Mouse (Mus musculus): ENCODE results near the gene Rc3h1. TPM values are rescaled to one million over a fixed set of nuclear protein-coding genes. Genes with fewer than 3 reads are reported as not detected.

Rc3h1 gene
- polyA plus RNA-seq, 2 experiments: 7.9 TPM

DNA sequence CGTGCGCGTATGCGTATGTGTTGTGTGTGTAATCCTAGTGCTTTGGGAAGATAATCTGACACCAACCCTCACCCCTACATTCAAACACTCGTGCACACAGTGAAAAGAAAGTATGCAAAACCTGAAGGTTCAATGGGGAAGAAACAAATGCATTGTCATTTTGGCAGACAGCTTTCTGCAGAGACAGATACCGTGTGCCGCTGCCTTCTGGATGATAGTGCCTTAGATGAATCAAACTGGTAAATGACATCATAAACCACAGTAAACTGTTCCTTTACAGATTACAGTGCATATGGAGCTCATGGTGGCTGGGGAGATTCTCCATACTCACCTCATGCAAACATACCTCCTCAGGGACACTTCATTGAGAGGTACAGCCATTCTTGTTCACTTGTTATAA lies 57.0 kb downstream of the Rc3h1 start:
- no peak overlapping the region for H3K4me3 ChIP-seq (replicated peaks; ENCODE audit: low read length)
- no peak overlapping the region for H3K4me2 ChIP-seq (replicated peaks; ENCODE audit: low read depth, low read length, severe bottlenecking)
- no peak overlapping the region for H3K27ac ChIP-seq (replicated peaks; ENCODE audit: low read depth, low read length)
- DNase-seq (ENCODE audit: low spot score) (no peak), ATAC-seq (ENCODE audit: low FRiP score, low read depth) (no peak)
- WGBS: 95% methylated on average over 7 of the region's 7 CpGs
- TF ChIP-seq POLR2A (IDR thresholded peaks at IDR 0.05; ENCODE audit: borderline replicate concordance, extremely low read depth, insufficient read depth, insufficient read length): no peak
- peaks cover 75% of the 10 kb centered on the region for H3K36me3 ChIP-seq (ENCODE audit: control insufficient read depth, insufficient read depth, low read length)
- H3K9me3 ChIP-seq (ENCODE audit: control insufficient read depth, low read length): no peaks in the 10 kb centered on the region
- H3K27me3 ChIP-seq (ENCODE audit: control insufficient read depth, insufficient read depth, low read length): no peaks in the 10 kb centered on the region
- no peak overlapping the region for H3K9ac ChIP-seq (ENCODE audit: low read depth, low read length, severe bottlenecking)
- no peaks in the 10 kb centered on the region for H3K4me1 ChIP-seq (ENCODE audit: control insufficient read depth, insufficient read depth, low read length)

DNA sequence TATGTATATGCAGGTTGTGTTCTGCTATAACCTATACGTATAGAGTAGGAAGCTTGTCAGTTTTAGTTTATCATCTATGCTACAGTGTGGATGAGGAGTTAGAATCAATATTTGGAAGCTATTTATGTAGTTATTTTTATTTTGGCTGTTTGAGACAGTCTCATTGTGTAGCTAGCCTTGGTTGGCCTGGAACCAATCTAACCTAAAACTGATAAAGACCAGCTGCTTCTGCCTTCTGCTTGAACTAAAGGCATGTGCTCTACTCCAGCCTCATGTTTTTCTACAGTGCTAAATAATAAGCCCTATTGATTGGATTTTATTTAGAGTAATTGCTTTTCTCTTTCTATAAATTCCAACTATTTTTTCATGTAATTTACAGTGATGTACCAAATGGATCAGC lies 61.0 kb downstream of the Rc3h1 start:
- no peak overlapping the region for H3K4me2 ChIP-seq (replicated peaks; ENCODE audit: low read depth, low read length, severe bottlenecking)
- H3K9me3 ChIP-seq (ENCODE audit: control insufficient read depth, low read length): no peaks in the 10 kb centered on the region
- H3K4me1 ChIP-seq (ENCODE audit: control insufficient read depth, insufficient read depth, low read length): no peaks in the 10 kb centered on the region
- WGBS: 87% methylated on average over 1 of the region's 1 CpGs
- no peak overlapping the region for H3K4me3 ChIP-seq (replicated peaks; ENCODE audit: low read length)
- DNase-seq (ENCODE audit: low spot score) (no peak), ATAC-seq (ENCODE audit: low FRiP score, low read depth) (no peak)
- H3K27ac ChIP-seq (replicated peaks; ENCODE audit: low read depth, low read length): no peak overlapping the region
- TF ChIP-seq POLR2A (IDR thresholded peaks at IDR 0.05; ENCODE audit: borderline replicate concordance, extremely low read depth, insufficient read depth, insufficient read length): no peak
- no peaks in the 10 kb centered on the region for H3K27me3 ChIP-seq (ENCODE audit: control insufficient read depth, insufficient read depth, low read length)
- H3K36me3 ChIP-seq (ENCODE audit: control insufficient read depth, insufficient read depth, low read length): peaks cover 67% of the 10 kb centered on the region
- no peak overlapping the region for H3K9ac ChIP-seq (ENCODE audit: low read depth, low read length, severe bottlenecking)

DNA sequence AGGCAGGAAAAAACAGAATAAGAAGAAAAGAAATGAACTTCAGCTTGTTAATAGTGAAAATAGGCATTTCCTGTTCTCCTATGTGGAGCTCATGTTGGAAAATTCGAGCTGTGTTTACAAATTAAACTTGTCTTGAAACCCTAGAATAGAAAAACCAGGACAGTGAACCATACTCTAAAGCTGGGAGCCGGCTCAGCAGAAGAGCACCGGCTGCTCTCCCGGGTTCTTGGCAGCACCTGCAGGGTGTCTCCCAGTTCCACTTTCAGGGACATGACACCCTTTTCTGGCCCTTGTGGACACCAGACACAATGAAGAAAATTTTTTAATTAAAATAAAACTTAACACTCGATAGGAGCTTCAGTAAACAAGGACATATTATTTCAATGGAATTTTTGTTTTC lies 62.4 kb downstream of the Rc3h1 start:
- 85% methylated on average over 5 of the region's 5 CpGs for WGBS
- peaks cover 58% of the 10 kb centered on the region for H3K36me3 ChIP-seq (ENCODE audit: control insufficient read depth, insufficient read depth, low read length)
- no peaks in the 10 kb centered on the region for H3K4me1 ChIP-seq (ENCODE audit: control insufficient read depth, insufficient read depth, low read length)
- DNase-seq (ENCODE audit: low spot score) (no peak), ATAC-seq (ENCODE audit: low FRiP score, low read depth) (no peak)
- H3K9ac ChIP-seq (ENCODE audit: low read depth, low read length, severe bottlenecking): no peak overlapping the region
- H3K27me3 ChIP-seq (ENCODE audit: control insufficient read depth, insufficient read depth, low read length): no peaks in the 10 kb centered on the region
- H3K4me3 ChIP-seq (replicated peaks; ENCODE audit: low read length): no peak overlapping the region
- no peak overlapping the region for H3K4me2 ChIP-seq (replicated peaks; ENCODE audit: low read depth, low read length, severe bottlenecking)
- no peak overlapping the region for H3K27ac ChIP-seq (replicated peaks; ENCODE audit: low read depth, low read length)
- H3K9me3 ChIP-seq (ENCODE audit: control insufficient read depth, low read length): no peaks in the 10 kb centered on the region
- no peak for TF ChIP-seq POLR2A (IDR thresholded peaks at IDR 0.05; ENCODE audit: borderline replicate concordance, extremely low read depth, insufficient read depth, insufficient read length)

DNA sequence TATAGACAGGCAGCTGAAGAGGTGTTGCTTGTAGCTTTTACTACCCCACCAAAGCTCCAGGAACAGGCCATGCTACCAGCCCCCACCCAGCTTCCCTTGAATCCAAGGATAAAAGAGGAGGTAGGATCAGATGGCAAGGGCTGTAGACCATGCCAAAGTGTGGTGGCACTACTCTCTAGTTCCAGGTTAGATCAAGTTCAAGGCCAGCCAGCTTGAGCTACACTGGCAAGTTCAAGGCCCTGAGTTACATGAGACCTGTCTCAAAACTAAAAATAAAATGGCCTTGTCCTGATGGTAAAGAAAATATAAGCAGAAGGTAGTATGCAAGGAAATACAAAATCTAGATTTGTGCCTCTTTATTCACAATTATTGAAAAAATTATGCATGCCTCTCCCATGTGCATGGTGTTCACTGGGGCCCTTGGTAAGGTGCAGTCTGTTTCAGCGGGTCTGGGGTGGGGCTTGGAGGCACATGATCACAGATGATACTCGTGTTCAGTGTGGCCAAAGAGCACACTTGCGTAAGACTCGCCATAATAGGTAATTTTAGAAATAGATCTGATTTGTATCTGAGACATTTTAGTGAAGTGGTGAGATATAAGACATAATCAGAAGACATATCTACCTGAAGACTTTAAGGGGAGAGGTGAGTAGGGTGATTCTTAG lies 72.0 kb downstream of the Rc3h1 start, which contains the start of gene Serpinc1:
Gene Serpinc1 (plus strand): TSS at position 515 of the 665 bp plus-strand sequence.
- Histone ChIP-seq H3K4me2 (replicated peaks; ENCODE audit: low read depth, low read length, severe bottlenecking) (no peak within 1 kb of the TSS), H3K36me3 (ENCODE audit: control insufficient read depth, insufficient read depth, low read length) (peaks cover 12% of the 10 kb centered on the region), H3K4me3 (replicated peaks; ENCODE audit: low read length) (no peak within 1 kb of the TSS), H3K27ac (replicated peaks; ENCODE audit: low read depth, low read length) (no peak within 1 kb of the TSS), H3K27me3 (ENCODE audit: control insufficient read depth, insufficient read depth, low read length) (no peaks in the 10 kb centered on the region), H3K9ac (ENCODE audit: low read depth, low read length, severe bottlenecking) (no peak within 1 kb of the TSS), H3K4me1 (ENCODE audit: control insufficient read depth, insufficient read depth, low read length) (no peaks in the 10 kb centered on the region), H3K9me3 (ENCODE audit: control insufficient read depth, low read length) (no peaks in the 10 kb centered on the region)
- WGBS: 92% methylated on average over 4 of the region's 4 CpGs
- TF ChIP-seq POLR2A (IDR thresholded peaks at IDR 0.05; ENCODE audit: borderline replicate concordance, extremely low read depth, insufficient read depth, insufficient read length): no peak
- DNase-seq (ENCODE audit: low spot score): no peak
- no peak for ATAC-seq (ENCODE audit: low FRiP score, low read depth)

DNA sequence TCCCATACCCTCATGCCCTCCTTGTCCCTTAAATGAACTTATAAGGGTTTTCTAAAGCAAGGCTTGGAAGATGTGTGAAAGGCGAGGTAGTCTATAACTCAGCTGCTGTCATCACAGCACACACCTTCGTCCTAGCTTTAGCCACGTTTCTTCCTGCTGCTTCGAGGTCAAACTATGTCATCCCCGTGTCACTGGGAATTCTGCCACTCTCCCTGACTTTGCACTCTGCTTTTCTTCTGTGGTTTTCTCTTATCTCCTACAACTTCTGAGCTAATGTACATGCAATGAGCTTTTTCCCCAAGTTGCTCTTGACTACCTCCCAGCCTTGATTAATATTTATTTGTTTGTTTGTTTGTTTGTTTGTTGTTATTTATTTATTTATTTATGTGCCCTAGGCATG lies 73.8 kb downstream of the Rc3h1 start:
- H3K9ac ChIP-seq (ENCODE audit: low read depth, low read length, severe bottlenecking): no peak overlapping the region
- WGBS: 80% methylated on average over 5 of the region's 5 CpGs
- DNase-seq (ENCODE audit: low spot score) (no peak), ATAC-seq (ENCODE audit: low FRiP score, low read depth) (no peak)
- no peaks in the 10 kb centered on the region for H3K9me3 ChIP-seq (ENCODE audit: control insufficient read depth, low read length)
- no peak overlapping the region for H3K4me3 ChIP-seq (replicated peaks; ENCODE audit: low read length)
- no peaks in the 10 kb centered on the region for H3K4me1 ChIP-seq (ENCODE audit: control insufficient read depth, insufficient read depth, low read length)
- no peak overlapping the region for H3K4me2 ChIP-seq (replicated peaks; ENCODE audit: low read depth, low read length, severe bottlenecking)
- H3K27ac ChIP-seq (replicated peaks; ENCODE audit: low read depth, low read length): no peak overlapping the region
- no peak for TF ChIP-seq POLR2A (IDR thresholded peaks at IDR 0.05; ENCODE audit: borderline replicate concordance, extremely low read depth, insufficient read depth, insufficient read length)
- no peaks in the 10 kb centered on the region for H3K27me3 ChIP-seq (ENCODE audit: control insufficient read depth, insufficient read depth, low read length)
- peaks cover 9% of the 10 kb centered on the region for H3K36me3 ChIP-seq (ENCODE audit: control insufficient read depth, insufficient read depth, low read length)

Data from limb, embryonic 14.5 days (tissue).